Mouse (Mus musculus) G1E (cell line): ENCODE data around the gene Dnase2b. TPM values are rescaled to one million over a fixed set of nuclear protein-coding genes. Genes with fewer than 3 reads are reported as not detected.

Experiments
- ATAC-seq: 2 replicates; pipeline ENCODE4 v1.8.0; 2016; ENCODE audit warnings: mild to moderate bottlenecking; ENCODE audit not compliant: insufficient number of reproducible peaks, poor library complexity, low FRiP score, severe bottlenecking; ENCODE audit errors: extremely low read depth
- DNase-seq: peaks from one replicate; pipeline ENCODE4 v3.0.0; 2012; ENCODE audit warnings: low spot score
- H3K27me3 ChIP-seq: 2 replicates; pipeline ENCODE4 v1.6.1; 2012; ENCODE audit warnings: mild to moderate bottlenecking, low read length, inconsistent platforms; ENCODE audit not compliant: insufficient read depth
- H3K36me3 ChIP-seq: replicated peaks from 2 replicates; pipeline ENCODE3; 2012; ENCODE audit warnings: mild to moderate bottlenecking, inconsistent platforms
- H3K4me1 ChIP-seq: 2 replicates; pipeline ENCODE4 v1.6.1; 2012; ENCODE audit warnings: low read depth, low read length, inconsistent platforms, mixed read lengths; ENCODE audit not compliant: insufficient read depth
- H3K4me3 ChIP-seq: 2 replicates; pipeline ENCODE4 v1.5.1; 2012; ENCODE audit warnings: low read depth, mild to moderate bottlenecking, inconsistent platforms, low read length, moderate library complexity, mixed read lengths
- H3K9me3 ChIP-seq: replicated peaks from 2 replicates; pipeline ENCODE4 v1.6.1; 2012; ENCODE audit warnings: inconsistent platforms
- CTCF ChIP-seq: IDR thresholded peaks from 2 replicates; pipeline ENCODE4 v1.5.1; 2012; ENCODE audit warnings: low read depth, low read length, inconsistent platforms, mixed read lengths
- GATA1 ChIP-seq: IDR thresholded peaks from 2 replicates; pipeline ENCODE4 v1.6.1; 2012; ENCODE audit warnings: borderline replicate concordance, low read length, inconsistent platforms, mixed read lengths
- GATA2 ChIP-seq: IDR thresholded peaks from 2 replicates; pipeline ENCODE4 v1.6.1; 2012; ENCODE audit warnings: low read depth, low read length, inconsistent platforms, borderline replicate concordance
- POLR2AphosphoS5 ChIP-seq: IDR thresholded peaks from 2 replicates; pipeline ENCODE4 v1.6.1; 2012; ENCODE audit warnings: low read depth, low read length, inconsistent platforms; ENCODE audit not compliant: insufficient replicate concordance
- TAL1 ChIP-seq: conservative IDR thresholded peaks from 2 replicates; pipeline ENCODE4 v1.6.1; 2012; ENCODE audit warnings: low read depth, low read length, inconsistent platforms, mixed read lengths
- polyA plus RNA-seq: library from polyadenylated mRNA; stranded (reverse); fragments of >175 nt; gene quantifications from 2 replicates; pipeline ENCODE4 v1.2.3, GENCODE M21; 2012
- total RNA-seq, 2 experiments: library from RNA; stranded (forward) in 1 of 2; stranded (reverse) in 1 of 2; fragments of 200-1000 nt in 1 of 2; fragments of >200 nt in 1 of 2; fragmentation: Nextera tagmentation in 1 of 2; gene quantifications; 2 replicates each; pipeline ENCODE4 v1.2.3; 2014 to 2017

Dnase2b gene
- total and polyA plus RNA-seq, 3 experiments, result 1.4 TPM; not detected in 2

DNA sequence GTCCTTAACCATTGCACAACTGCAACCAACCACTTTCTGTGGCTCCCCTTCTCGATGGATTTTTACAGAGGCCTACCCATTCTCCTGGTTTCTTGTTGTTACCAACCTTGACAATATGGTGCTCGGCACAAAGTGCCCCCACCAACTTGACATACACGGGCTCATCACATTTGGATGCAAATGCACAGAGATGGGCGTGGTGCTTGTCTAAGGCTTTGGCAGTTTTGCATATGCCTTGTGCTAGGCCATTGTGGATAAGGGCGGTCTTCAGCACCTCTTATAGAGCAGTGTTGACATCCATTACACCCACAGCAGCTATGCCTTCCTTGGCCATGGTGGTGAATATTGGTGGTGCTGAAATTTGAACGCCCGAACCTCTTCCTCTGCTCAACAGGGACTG, 52.5 kb downstream of the Dnase2b start:
- DNase-seq (no peak), ATAC-seq (no peak)
- Histone ChIP-seq H3K4me3 (no peak overlapping the region), H3K4me1 (peaks cover 14% of the 10 kb centered on the region), H3K36me3 (no peaks in the 10 kb centered on the region), H3K27me3 (peaks cover 5% of the 10 kb centered on the region), H3K9me3 (no peaks in the 10 kb centered on the region)
- TF ChIP-seq POLR2AphosphoS5 (no peak), CTCF (no peak), GATA1 (no peak), GATA2 (no peak), TAL1 (no peak)

- peaks cover 5% of the 10 kb centered on the region for H3K4me1 ChIP-seq
- DNase-seq (no peak), ATAC-seq (no peak)
- no peaks in the 10 kb centered on the region for H3K36me3 ChIP-seq
- no peak for TF ChIP-seq TAL1
- no peak overlapping the region for H3K4me3 ChIP-seq
- peaks cover 19% of the 10 kb centered on the region for H3K27me3 ChIP-seq
- H3K9me3 ChIP-seq, result no peaks in the 10 kb centered on the region
These were observed 57.9 kb downstream of the Dnase2b start for GRCm38 (mm10) chr3:146557507-146557906.

GRCm38 (mm10) chr3:146556567-146556966, 58.8 kb downstream of the Dnase2b start:
- peaks cover under 1% of the 10 kb centered on the region; the same call in 1 of the 2 replicates for H3K4me1 ChIP-seq
- H3K27me3 ChIP-seq, result peaks cover 19% of the 10 kb centered on the region
- ATAC-seq (no peak), DNase-seq (no peak)
- no peaks in the 10 kb centered on the region for H3K9me3 ChIP-seq
- H3K4me3 ChIP-seq, result no peak overlapping the region
- H3K36me3 ChIP-seq, result no peaks in the 10 kb centered on the region
- TF ChIP-seq CTCF (no peak), POLR2AphosphoS5 (no peak), GATA1 (no peak), TAL1 (no peak), GATA2 (no peak)

GRCm38 (mm10) chr3:146554816-146555215, 60.6 kb downstream of the Dnase2b start:
- Histone ChIP-seq H3K27me3 (peaks cover 21% of the 10 kb centered on the region), H3K4me1 (no peaks in the 10 kb centered on the region), H3K4me3 (no peak overlapping the region), H3K9me3 (no peaks in the 10 kb centered on the region), H3K36me3 (no peaks in the 10 kb centered on the region)
- no peak for DNase-seq
- TF ChIP-seq GATA1, result no peak
- TF ChIP-seq TAL1, result no peak
- TF ChIP-seq POLR2AphosphoS5, result no peak
- no peak for TF ChIP-seq CTCF
- no peak for TF ChIP-seq GATA2
- no peak for ATAC-seq

DNA sequence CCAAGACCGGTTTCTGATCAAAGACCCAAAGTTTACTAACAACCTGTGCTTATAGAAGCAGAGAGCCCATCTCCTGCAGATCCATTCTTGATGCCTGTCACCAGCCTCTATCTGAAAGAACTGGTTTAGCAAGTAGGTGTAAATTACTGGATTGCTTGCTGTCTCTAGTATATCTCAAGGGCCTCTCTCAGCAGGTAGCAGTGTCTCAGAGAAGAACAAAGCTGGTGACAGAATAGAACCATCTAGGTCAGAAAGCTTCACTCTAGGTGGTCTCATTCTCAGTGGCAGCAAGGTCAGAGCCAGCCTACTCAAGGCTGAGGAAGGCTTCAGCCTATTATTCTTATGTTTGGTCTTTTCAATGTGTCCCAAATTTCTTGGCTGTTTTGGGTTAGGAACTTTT, 71.8 kb downstream of the Dnase2b start:
- peaks cover 10% of the 10 kb centered on the region for H3K27me3 ChIP-seq
- no peaks in the 10 kb centered on the region for H3K36me3 ChIP-seq
- TF ChIP-seq TAL1 (no peak), GATA1 (no peak), CTCF (no peak), GATA2 (no peak), POLR2AphosphoS5 (no peak)
- H3K9me3 ChIP-seq, result no peaks in the 10 kb centered on the region
- DNase-seq (no peak), ATAC-seq (no peak)
- H3K4me3 ChIP-seq, result no peak overlapping the region
- 0 out of 2 replicates have a peak, but pooled peaks cover 6% of the 10 kb centered on the region for H3K4me1 ChIP-seq

GRCm38 (mm10) chr3:146540521-146541273, 74.7 kb downstream of the Dnase2b start:
- TF ChIP-seq GATA1, result no peak
- no peak for TF ChIP-seq POLR2AphosphoS5
- no peak for TF ChIP-seq GATA2
- no peak for TF ChIP-seq CTCF
- TF ChIP-seq TAL1, result no peak
- no peak for ATAC-seq
- Histone ChIP-seq H3K9me3 (no peaks in the 10 kb centered on the region), H3K4me3 (no peak overlapping the region), H3K4me1 (0 out of 2 replicates have a peak, but pooled peaks cover 6% of the 10 kb centered on the region), H3K27me3 (peaks cover 11% of the 10 kb centered on the region), H3K36me3 (no peaks in the 10 kb centered on the region)
- no peak for DNase-seq
